Mouse (Mus musculus): ENCODE results near the gene Abcc6.

DNA sequence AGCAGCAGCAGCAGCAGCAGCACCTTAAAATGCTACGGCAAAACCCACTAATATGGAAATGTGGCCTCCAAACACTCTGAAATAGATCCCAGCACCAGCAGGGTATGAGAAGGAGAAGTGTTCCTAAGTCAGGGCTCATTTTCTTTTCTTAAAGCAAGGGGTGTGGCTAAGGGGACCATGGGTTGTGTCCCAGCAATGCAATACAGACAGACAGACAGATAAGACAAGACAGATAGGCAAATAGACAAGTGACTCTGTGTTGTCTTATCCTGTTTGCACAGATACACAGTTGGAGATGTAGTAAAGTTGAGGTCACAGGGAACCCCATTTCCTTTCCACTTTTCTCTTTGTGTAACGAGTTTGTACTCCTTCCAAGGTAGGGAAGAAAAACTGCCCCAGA, 973 bp upstream of the Abcc6 start:
- no peak for TF ChIP-seq CTCF (IDR thresholded peaks at IDR 0.05; ENCODE audit: borderline replicate concordance, insufficient read depth, low read depth, low read length)
- TF ChIP-seq POLR2A (IDR thresholded peaks at IDR 0.05; ENCODE audit: borderline replicate concordance, insufficient read depth, low read length), result no peak
